Mouse (Mus musculus): Measurements from ENCODE around the gene Cenpb. TPM values are rescaled to one million over a fixed set of nuclear protein-coding genes. Genes with fewer than 3 reads are reported as not detected.

The Cenpb gene
- polyA plus RNA-seq, 1 experiment from 2014 or later: 12.8 TPM

- H3K27ac ChIP-seq: peak overlapping the region; percentile 87
- H3K4me3 ChIP-seq: peak overlapping the region; percentile 38
- peaks cover 58% of the 10 kb centered on the region for H3K36me3 ChIP-seq
Measured at GRCm38 (mm10) chr2:131190344-131191004, 10.6 kb upstream of the Cenpb start.

DNA sequence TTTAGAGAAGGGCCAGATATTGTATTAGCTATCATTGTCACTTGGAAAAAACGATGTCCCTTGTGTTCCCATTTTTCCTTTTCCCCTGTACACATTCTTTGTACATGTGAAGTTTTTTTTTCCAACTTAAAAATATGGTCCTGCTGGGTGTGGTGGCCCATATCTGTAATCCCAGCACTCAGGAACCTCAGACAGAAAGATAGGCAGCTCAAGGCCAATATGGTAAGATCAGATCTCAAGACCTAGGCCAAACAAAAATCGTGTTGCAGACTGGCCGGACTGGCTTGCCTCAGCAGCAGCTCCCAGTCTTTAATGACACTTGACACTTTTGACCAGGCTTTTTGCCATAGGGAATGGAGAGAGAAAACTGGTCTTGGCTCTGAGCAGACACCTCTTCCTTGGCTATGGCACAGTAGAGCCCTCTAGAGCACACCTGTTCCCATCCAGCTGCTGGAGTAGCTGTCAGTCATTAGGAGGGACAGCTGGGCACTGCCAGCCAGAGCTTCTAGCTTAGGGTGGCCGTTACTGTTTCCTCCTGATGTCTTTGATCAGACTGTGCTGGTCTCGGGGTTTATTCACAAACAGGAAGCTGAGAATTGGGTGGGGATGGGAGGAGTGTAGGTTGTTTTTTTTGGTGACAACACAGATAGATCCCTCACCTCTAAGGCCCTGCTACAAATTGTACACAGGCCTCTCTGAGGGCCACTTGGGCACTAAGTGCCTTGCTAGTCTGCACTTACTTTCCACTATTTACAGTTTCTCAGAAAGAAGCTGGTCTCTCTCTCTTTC lies 9.8 kb upstream of the Cenpb start:
- Histone ChIP-seq H3K4me1 (replicated peaks) (peaks cover 70% of the 10 kb centered on the region), H3K27me3 (ENCODE audit: insufficient read depth, poor library complexity, severe bottlenecking) (peaks cover 10% of the 10 kb centered on the region; the same call in 1 of the 2 replicates), H3K4me3 (peak overlapping the region; percentile 38), H3K9me3 (no peaks in the 10 kb centered on the region), H3K36me3 (peaks cover 50% of the 10 kb centered on the region), H3K27ac (peak overlapping the region; percentile 87)
- DNase-seq (ENCODE audit: low spot score): no peak
- 49% methylated on average over 5 of the region's 5 CpGs for WGBS

More at GRCm38 (mm10) chr2:131190344-131191004, 10.6 kb upstream of the Cenpb start:
- Histone ChIP-seq H3K4me1 (replicated peaks) (peaks cover 70% of the 10 kb centered on the region), H3K9me3 (no peaks in the 10 kb centered on the region), H3K27me3 (ENCODE audit: insufficient read depth, poor library complexity, severe bottlenecking) (peaks cover 4% of the 10 kb centered on the region; the same call in 1 of the 2 replicates)
- WGBS: 22% methylated on average over 10 of the region's 10 CpGs
- DNase-seq (ENCODE audit: low spot score): peak; percentile 86

DNA sequence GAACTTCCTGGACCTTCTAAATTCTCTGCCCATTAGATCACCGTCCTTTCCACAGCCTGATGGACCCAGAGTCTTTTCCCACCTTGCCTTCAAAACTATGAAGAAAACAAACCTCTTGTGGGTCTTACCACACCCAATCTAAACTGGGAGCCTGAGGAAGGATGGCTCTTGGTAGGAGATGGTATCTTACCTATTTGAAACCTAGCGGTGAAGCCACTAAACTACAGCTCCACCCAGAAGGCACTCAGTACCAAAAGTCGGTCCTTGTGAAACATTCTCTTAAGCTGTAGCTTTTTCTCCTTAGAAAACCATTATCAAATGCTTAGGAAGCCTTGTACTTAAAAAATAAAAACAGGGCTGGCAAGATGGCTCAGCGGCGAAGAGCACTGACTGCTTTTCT lies 8.4 kb upstream of the Cenpb start:
- Histone ChIP-seq H3K4me3 (peak overlapping the region; percentile 72), H3K4me1 (replicated peaks) (peaks cover 70% of the 10 kb centered on the region), H3K27me3 (ENCODE audit: insufficient read depth, poor library complexity, severe bottlenecking) (peaks cover 13% of the 10 kb centered on the region; the same call in 1 of the 2 replicates), H3K27ac (peak overlapping the region; percentile 96), H3K9me3 (no peaks in the 10 kb centered on the region), H3K36me3 (peaks cover 36% of the 10 kb centered on the region)
- 93% methylated on average over 5 of the region's 5 CpGs for WGBS
- DNase-seq (ENCODE audit: low spot score): no peak

DNA sequence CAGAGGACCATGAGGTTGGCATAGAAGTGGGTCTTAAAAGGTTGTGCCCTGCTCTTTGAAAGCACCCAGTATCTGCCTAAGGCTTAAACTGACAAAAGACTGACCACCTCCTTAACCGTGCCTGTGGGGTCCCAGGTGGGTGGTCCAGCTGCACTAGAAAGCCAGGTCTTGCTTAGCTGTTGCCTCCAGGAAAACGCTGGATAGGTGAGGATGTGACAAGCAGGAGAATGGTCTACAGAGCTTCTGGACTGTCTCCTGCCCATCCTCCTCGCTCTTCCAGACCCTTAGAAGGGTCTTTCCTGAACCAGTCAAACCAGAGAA lies 7.7 kb upstream of the Cenpb start:
- peaks cover 29% of the 10 kb centered on the region for H3K36me3 ChIP-seq
- H3K4me3 ChIP-seq: peak overlapping the region; percentile 72
- no peak for DNase-seq (ENCODE audit: low spot score)
- H3K27ac ChIP-seq: peak overlapping the region; percentile 96
- peaks cover 13% of the 10 kb centered on the region; the same call in 1 of the 2 replicates for H3K27me3 ChIP-seq (ENCODE audit: insufficient read depth, poor library complexity, severe bottlenecking)
- H3K9me3 ChIP-seq: no peaks in the 10 kb centered on the region
- WGBS: 23% methylated on average over 3 of the region's 3 CpGs
- H3K4me1 ChIP-seq (replicated peaks): peaks cover 63% of the 10 kb centered on the region

- Histone ChIP-seq H3K4me3 (peak within 1 kb of the TSS; percentile 72), H3K9me3 (no peaks in the 10 kb centered on the region), H3K4me1 (replicated peaks) (peaks cover 62% of the 10 kb centered on the region), H3K36me3 (peaks cover 25% of the 10 kb centered on the region), H3K27me3 (ENCODE audit: insufficient read depth, poor library complexity, severe bottlenecking) (peaks cover 13% of the 10 kb centered on the region; the same call in 1 of the 2 replicates), H3K27ac (peak within 1 kb of the TSS; percentile 96)
- peak; percentile 90 for DNase-seq (ENCODE audit: low spot score)
- under 1% methylated on average over 43 of the region's 43 CpGs for WGBS
Measured at GRCm38 (mm10) chr2:131186771-131187601, 7.1 kb upstream of the Cenpb start, which contains the start of the genes Cdc25b and Spef1. Cdc25b (plus strand) TSS chr2:131186949. Spef1 (minus strand) TSS chr2:131187282.

DNA sequence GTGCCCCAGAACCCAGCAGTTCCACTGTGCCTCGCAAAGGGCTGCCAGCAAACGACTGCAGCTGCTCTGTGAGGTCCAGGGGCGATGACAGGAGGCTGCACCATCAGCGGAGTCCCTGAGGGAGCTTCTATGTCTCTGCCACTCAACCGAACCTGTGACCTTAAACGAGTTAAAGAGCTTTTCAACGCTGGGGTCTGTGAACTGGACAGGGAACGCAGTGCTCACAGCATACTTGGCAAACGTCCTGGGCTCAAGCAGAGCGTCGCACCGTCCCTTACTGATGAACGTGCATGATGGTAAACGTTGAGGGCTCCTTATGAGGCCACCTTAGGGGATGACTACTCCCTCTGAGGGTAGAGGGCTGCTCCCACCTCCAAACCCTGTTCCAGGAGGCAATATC lies 6.5 kb upstream of the Cenpb start:
- Histone ChIP-seq H3K36me3 (peaks cover 19% of the 10 kb centered on the region), H3K27ac (peak overlapping the region; percentile 96), H3K9me3 (no peaks in the 10 kb centered on the region), H3K4me1 (replicated peaks) (peaks cover 56% of the 10 kb centered on the region), H3K27me3 (ENCODE audit: insufficient read depth, poor library complexity, severe bottlenecking) (peaks cover 13% of the 10 kb centered on the region; the same call in 1 of the 2 replicates), H3K4me3 (peak overlapping the region; percentile 72)
- 2% methylated on average over 14 of the region's 14 CpGs for WGBS
- DNase-seq (ENCODE audit: low spot score): no peak

- peak overlapping the region; percentile 96 for H3K27ac ChIP-seq
- H3K4me3 ChIP-seq: peak overlapping the region; percentile 82
- no peaks in the 10 kb centered on the region; the same call in 1 of the 2 replicates for H3K27me3 ChIP-seq (ENCODE audit: insufficient read depth, poor library complexity, severe bottlenecking)
- peaks cover 50% of the 10 kb centered on the region for H3K4me1 ChIP-seq (replicated peaks)
- H3K9me3 ChIP-seq: no peaks in the 10 kb centered on the region
- peak; percentile 76 for DNase-seq (ENCODE audit: low spot score)
- H3K36me3 ChIP-seq: peaks cover 29% of the 10 kb centered on the region
- WGBS: under 1% methylated on average over 67 of the region's 67 CpGs
Measured at GRCm38 (mm10) chr2:131179246-131179886, 501 bp downstream of the Cenpb start.

DNA sequence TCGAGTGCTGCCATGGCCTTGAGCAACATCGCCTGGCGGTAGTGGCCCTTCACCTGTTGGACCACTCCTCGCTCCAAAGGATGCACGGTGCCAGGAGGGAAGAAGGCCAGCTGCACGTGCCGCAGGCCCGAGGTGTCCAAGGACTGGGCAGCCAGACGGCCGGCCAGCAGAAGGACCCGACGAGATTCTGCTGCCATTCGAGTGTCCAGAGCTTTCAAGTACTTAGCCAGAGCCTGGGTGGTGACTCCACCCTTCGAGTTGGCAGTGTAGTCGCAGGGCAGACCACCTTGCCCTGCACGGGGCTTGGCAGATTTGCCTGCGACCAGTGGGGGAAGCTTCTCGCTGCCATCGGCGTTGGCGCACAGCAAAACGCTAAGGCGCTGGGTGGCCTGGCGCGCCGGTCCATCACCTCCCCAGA lies 1.0 kb downstream of the Cenpb start:
- peak overlapping the region; percentile 82 for H3K4me3 ChIP-seq
- peak overlapping the region; percentile 96 for H3K27ac ChIP-seq
- H3K9me3 ChIP-seq: no peaks in the 10 kb centered on the region
- H3K4me1 ChIP-seq (replicated peaks): peaks cover 53% of the 10 kb centered on the region
- H3K36me3 ChIP-seq: peaks cover 29% of the 10 kb centered on the region
- WGBS: 34% methylated on average over 26 of the region's 26 CpGs
- DNase-seq (ENCODE audit: low spot score): peak; percentile 49
- peaks cover 4% of the 10 kb centered on the region for H3K27me3 ChIP-seq (ENCODE audit: insufficient read depth, poor library complexity, severe bottlenecking)

- H3K4me1 ChIP-seq (replicated peaks): peaks cover 53% of the 10 kb centered on the region
- H3K36me3 ChIP-seq: peaks cover 29% of the 10 kb centered on the region
- H3K4me3 ChIP-seq: peak overlapping the region; percentile 82
- peaks cover 13% of the 10 kb centered on the region for H3K27me3 ChIP-seq (ENCODE audit: insufficient read depth, poor library complexity, severe bottlenecking)
- peak overlapping the region; percentile 96 for H3K27ac ChIP-seq
- no peaks in the 10 kb centered on the region for H3K9me3 ChIP-seq
- no peak for DNase-seq (ENCODE audit: low spot score)
- 87% methylated on average over 9 of the region's 9 CpGs for WGBS
Measured at GRCm38 (mm10) chr2:131177932-131178331, 1.9 kb downstream of the Cenpb start.

DNA sequence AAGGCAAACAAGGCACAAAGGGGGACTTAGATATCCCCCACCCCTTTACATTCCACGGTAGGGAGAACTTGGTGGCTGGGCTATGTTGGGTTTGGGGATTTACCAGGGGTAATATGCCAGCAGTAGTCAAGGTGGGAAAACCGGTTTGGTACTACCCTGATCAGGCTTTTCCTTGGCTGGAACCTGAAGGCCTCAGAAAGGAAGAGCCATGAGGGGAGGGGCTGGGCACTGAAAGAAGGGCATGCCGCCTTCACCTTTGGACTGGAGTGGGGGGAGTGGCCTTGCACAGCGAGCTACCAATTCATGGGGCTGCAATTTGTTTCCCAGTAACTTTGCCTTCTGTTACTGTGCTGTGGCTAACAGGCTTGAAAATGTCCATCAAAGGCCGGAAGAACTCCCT lies 3.4 kb downstream of the Cenpb start:
- H3K36me3 ChIP-seq: peaks cover 40% of the 10 kb centered on the region
- H3K9me3 ChIP-seq: no peaks in the 10 kb centered on the region
- H3K27ac ChIP-seq: no peak overlapping the region
- H3K4me1 ChIP-seq (replicated peaks): peaks cover 60% of the 10 kb centered on the region
- DNase-seq (ENCODE audit: low spot score): no peak
- H3K4me3 ChIP-seq: peak overlapping the region; percentile 19; the same call in 1 of the 2 replicates
- H3K27me3 ChIP-seq (ENCODE audit: insufficient read depth, poor library complexity, severe bottlenecking): peaks cover 27% of the 10 kb centered on the region
- WGBS: 64% methylated on average over 5 of the region's 5 CpGs

GRCm38 (mm10) chr2:131175945-131176309 lies 3.9 kb downstream of the Cenpb start:
- H3K4me3 ChIP-seq: no peak overlapping the region
- H3K36me3 ChIP-seq: peaks cover 43% of the 10 kb centered on the region
- peaks cover 66% of the 10 kb centered on the region for H3K4me1 ChIP-seq (replicated peaks)
- no peaks in the 10 kb centered on the region for H3K9me3 ChIP-seq
- H3K27me3 ChIP-seq (ENCODE audit: insufficient read depth, poor library complexity, severe bottlenecking): peaks cover 33% of the 10 kb centered on the region
- H3K27ac ChIP-seq: no peak overlapping the region
- 91% methylated on average over 1 of the region's 1 CpGs for WGBS
- DNase-seq (ENCODE audit: low spot score): no peak

All from hindbrain, embryonic 10.5 days (tissue).